Mouse (Mus musculus): Measurements from ENCODE around the gene Ddx4. TPM values are rescaled to one million over a fixed set of nuclear protein-coding genes. Genes with fewer than 3 reads are reported as not detected.

Gene Ddx4
- polyA plus RNA-seq (2012; rRNA removed; ENCODE audit: low replicate concordance), result 0.09 TPM in 1 of 2 replicates, not detected in the other

GRCm38 (mm10) chr13:112652205-112652604 is at the start of gene Ddx4:
Ddx4 (minus strand) TSS chr13:112652475.

DNA sequence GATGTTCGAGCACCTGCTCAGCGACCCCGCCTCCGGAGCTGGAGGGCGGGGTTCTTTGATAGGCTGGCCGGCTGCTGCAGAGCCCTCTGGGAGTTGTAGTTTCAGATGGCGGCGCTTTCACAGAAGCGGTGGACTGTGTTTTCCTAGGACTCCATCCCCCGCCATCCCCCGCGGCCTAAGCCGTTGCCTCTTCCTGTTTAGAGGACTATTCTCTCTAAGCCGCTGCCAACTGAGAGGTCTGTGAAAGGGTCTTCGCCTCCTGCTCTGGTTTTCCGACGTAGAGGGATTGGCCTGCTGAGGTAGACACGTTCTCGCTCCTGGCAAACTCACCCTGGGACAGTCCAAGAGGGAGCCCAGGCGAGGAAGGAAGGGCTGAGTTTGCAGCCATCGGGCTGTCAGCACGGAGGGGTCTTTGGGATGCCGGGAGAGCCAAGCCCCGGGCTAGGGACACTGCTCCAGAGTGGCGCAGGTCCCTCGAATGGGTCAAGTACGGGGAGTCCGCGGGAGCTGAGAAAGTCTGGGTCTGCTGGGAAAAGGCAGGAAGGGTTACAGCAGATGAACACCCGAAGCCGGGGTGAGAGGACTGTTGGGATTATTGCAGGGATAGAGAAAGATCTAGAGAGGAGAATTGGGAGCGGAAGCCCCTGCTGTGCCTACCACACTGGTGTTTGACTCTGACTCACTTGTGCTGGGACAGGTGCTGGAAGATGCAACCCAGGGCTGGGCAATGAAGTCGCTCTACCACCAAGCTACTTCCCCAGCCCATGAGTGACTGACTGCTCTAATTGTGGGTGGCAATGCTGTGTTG is 8.5 kb upstream of the Ddx4 start, which contains the start of gene Slc38a9:
Slc38a9 (plus strand) TSS at position 178 of the 808 bp plus-strand sequence.

DNA sequence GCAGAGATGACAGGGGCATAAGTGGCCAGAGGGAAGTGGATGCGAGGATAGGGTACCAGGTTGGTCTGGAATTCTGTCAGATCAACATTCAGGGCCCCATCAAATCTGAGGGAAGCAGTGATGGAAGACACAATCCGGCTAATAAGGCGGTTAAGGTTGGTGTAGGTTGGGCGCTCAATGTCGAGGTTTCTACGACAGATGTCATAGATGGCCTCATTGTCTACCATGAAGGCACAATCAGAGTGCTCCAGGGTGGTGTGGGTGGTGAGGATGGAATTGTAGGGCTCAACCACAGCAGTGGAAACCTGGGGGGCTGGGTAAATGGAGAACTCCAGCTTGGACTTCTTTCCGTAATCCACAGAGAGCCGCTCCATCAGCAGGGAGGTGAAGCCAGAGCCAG is 58.0 kb downstream of the Ddx4 start, which contains the start of gene Il31ra:
Il31ra (minus strand) TSS at position 101 of the 400 bp plus-strand sequence.

Other genes with a start within 250 kb of the Ddx4 start
- gene Il6st, start 188.4 kb downstream of the Ddx4 start, polyA plus RNA-seq (2012; rRNA removed; ENCODE audit: low replicate concordance), result 53.7 and 113 TPM in 2 replicates
- 0.32 and 0.49 TPM in 2 replicates for gene Il31ra, start 58.1 kb downstream of the Ddx4 start, polyA plus RNA-seq (2012; rRNA removed; ENCODE audit: low replicate concordance)
- 9.0 and 13.3 TPM in 2 replicates for gene Slc38a9, start 8.3 kb upstream of the Ddx4 start, polyA plus RNA-seq (2012; rRNA removed; ENCODE audit: low replicate concordance)
- gene Plpp1, start 148.3 kb upstream of the Ddx4 start, polyA plus RNA-seq (2012; rRNA removed; ENCODE audit: low replicate concordance), result 46.6 and 62.9 TPM in 2 replicates